Mouse (Mus musculus) liver, postnatal 0 days (tissue): ENCODE measurements around the gene Lmnb2.

Experiments used
- CTCF ChIP-seq: sonication (generic); IDR thresholded peaks from 2 replicates; pipeline ENCODE4 v1.5.1; 2016; ENCODE audit warnings: antibody characterized with exemption, low read depth
- EP300 ChIP-seq: IDR thresholded peaks from 2 replicates; pipeline ENCODE4 v1.6.1; 2016; ENCODE audit warnings: antibody characterized with exemption, low read depth, mild to moderate bottlenecking

DNA sequence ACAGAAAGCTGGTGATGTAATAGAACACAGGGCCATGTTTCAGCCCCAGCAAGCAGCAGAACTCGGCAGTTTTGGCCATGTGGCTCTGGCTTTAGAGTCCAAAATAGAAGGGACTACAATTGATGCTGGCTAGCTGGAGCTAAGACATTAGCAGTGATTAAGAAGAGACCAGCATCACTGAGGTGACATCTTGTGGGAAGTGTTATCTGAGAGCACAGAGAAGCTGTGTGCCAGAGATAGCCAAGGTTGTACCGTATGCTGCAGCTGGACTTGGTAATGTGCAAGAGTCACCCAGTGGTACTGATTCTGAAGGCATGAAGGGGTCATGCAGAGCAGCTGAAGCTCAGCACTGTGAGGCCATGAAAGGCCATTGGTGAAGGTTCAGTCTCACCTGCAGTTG, 2.8 kb downstream of the Lmnb2 start:
- TF ChIP-seq CTCF (no peak), EP300 (peak; percentile 47; the same call in 1 of the 2 replicates)
